Mouse (Mus musculus) left cerebral cortex, adult 18-20 months (tissue): ENCODE data around the gene Il6st. TPM values are rescaled to one million over a fixed set of nuclear protein-coding genes. Genes with fewer than 3 reads are reported as not detected.

Experiments used
- DNase-seq, 2 experiments: peaks; one replicate each; pipeline ENCODE4 v3.0.0; 2021 to 2022; ENCODE audit warnings: low spot score in 2 of 2, mixed read lengths in 1 of 2
- total RNA-seq, 2 experiments: library from RNA; stranded (reverse); gene quantifications; 2 replicates each; pipeline ENCODE4 v1.2.3; 2021

The Il6st gene
- total RNA-seq, 2 experiments from 2014 or later: 78.5 to 88.1 TPM

- DNase-seq: no peak
These were observed 16.1 kb downstream of the Il6st start for GRCm38 (mm10) chr13:112479926-112480325.

DNA sequence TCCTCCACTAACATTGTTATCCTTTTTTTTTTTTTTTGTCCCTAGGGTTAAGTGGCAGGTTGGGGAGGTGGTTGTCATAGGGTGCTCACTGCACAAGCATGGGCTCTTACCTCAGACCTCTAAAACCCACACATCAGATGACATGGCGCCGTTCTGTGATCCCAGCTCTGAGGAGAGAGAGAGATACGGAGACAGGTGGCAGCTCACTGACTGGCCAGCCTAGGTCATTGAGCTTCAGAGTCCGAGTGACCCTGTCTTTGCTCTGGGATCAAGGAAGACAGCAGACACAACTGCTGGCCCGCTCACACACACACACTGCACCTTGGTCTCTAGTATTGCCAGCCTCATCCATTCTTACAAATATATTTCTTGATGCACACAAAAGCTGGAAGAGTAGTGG lies 18.7 kb downstream of the Il6st start:
- DNase-seq: no peak

GRCm38 (mm10) chr13:112483015-112483414 lies 19.1 kb downstream of the Il6st start:
- no peak for DNase-seq

DNA sequence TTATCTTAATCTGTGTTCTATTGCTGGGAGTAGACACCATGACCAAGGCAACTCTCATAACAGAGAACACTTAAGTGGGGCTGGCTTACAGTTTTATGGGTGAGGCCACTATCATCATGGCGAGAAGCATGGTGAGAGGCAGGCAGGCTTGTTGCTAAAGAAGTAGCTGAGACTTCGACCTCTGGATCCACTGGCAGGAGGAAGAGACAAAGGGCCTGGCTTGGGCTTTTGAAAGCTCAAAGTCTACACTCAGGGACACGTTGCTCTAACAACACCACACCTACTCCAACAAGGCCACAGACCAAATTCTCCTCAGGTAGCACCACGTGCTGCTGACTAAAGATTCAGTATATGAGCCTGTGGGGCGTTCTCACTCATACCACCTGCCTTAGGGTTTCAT lies 22.4 kb downstream of the Il6st start:
- DNase-seq: no peak

- DNase-seq: no peak
These were observed 22.8 kb downstream of the Il6st start for GRCm38 (mm10) chr13:112486676-112487075.

DNA sequence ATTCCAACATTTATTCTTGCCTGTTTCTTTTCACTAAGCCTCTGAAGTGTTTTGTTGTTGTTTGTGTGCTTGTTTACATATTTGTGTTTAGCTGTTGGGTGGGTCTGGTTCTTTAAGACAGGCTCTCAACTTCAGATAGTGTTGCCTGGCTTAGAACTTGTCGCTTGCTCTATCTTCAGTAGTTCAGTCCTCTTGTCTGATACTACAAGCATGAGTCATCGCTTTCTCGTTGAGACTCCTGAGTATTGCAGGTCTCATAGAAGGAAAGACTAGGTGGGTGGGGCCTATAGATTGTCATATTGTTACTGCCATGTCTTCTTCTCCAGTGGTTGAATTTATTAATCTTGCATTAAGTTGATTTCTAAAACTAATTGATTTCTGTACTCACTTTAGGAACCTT lies 26.2 kb downstream of the Il6st start:
- DNase-seq: no peak

DNA sequence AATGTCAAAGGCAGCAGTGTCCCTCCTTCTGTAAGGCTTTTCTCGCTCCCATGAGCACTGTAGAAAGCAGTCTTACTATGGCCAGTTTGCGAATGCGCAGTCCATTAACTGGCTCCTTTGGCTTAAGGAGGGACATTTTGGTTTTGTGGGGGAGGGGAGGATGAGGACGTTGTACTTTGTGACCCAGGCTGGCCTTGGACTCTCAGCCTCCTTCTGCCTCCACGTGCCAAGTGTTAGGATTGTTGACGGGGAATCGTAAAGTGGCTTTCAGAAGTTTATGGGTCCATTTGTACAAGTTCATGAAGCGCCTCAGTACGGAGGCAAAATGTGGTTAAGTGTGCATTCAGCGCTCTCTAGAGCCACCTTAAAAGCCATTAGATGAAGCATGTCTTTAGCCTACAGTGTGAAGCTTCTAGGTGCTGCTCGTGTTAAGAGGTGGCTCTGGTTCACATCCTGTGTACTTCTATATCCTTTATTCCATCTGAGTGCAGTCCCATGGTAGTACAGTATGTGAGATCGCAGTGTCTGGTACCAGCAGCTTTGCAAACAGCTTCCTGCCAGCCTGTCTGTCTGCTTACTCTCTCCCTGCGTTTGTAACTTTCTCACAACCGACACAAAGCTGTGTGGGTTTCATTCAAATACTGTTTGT lies 27.9 kb downstream of the Il6st start:
- DNase-seq: no peak

- DNase-seq: no peak
These were observed 28.4 kb downstream of the Il6st start for GRCm38 (mm10) chr13:112492285-112492678.

- no peak for DNase-seq
These were observed 30.7 kb downstream of the Il6st start for GRCm38 (mm10) chr13:112494590-112494989.

- no peak for DNase-seq
These were observed 36.2 kb downstream of the Il6st start for GRCm38 (mm10) chr13:112500027-112500426.

DNA sequence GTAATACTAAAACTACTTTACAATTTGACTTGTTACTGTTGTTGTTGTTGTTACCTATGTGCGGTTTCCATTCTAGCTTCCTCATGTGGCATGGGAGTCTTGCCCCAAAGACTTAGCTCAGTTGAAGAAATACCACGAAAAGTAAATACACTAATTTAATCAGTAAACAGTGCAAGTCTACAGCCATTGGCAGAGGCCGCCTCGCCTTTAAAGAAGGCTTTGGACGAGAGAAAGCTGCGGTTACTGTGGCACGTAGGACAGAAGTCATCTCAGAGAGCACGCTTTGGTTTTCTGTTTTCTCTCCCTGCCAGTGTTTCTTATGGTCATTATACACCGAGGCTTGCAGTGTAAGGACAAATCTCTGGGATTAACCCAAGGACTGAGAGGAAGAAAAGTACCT lies 36.6 kb downstream of the Il6st start:
- no peak for DNase-seq

GRCm38 (mm10) chr13:112503846-112504245 lies 40.0 kb downstream of the Il6st start:
- no peak for DNase-seq

GRCm38 (mm10) chr13:112505436-112505835 lies 41.6 kb downstream of the Il6st start:
- no peak for DNase-seq

DNA sequence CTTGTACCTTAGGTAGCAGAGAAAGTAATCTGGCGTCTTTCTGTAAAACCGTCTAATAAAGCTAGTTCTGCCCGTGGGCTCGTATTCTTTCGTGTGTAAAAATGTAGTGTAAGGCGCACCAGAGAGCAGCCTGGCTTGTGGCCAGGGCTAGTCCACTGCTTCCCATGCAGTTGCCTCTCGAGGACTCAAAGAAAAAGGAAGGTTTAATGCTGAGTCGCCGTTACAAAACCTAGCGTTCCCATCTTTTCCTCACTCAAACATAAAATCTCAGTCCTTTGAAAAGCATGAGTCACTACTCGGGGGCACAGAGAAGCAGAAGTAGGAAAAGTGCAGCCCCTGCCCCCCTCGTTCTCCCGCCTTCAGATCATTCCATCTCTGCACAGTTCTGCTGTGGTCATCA lies 42.9 kb downstream of the Il6st start:
- no peak for DNase-seq

DNA sequence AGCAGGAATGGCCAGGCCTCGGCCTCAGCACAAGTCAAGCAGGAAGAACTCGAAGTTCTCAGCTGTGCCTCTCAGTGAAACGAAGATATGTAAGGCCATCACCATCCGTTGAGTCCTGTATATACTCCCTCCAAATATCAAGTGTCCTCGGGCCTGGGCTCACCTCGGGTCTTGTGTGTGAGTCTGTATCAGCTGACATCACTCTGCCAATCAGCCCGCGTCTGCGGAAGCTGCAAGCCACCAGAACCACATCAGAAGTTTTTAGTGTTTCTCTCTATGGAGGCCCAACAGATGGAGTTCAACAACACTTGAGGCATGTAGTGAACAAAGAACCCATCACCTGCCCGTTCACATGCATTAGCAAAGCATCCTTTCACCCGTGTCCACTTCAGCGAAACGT lies 43.8 kb downstream of the Il6st start:
- DNase-seq: no peak

- no peak for DNase-seq
These were observed 44.6 kb downstream of the Il6st start for GRCm38 (mm10) chr13:112508487-112508886.

DNA sequence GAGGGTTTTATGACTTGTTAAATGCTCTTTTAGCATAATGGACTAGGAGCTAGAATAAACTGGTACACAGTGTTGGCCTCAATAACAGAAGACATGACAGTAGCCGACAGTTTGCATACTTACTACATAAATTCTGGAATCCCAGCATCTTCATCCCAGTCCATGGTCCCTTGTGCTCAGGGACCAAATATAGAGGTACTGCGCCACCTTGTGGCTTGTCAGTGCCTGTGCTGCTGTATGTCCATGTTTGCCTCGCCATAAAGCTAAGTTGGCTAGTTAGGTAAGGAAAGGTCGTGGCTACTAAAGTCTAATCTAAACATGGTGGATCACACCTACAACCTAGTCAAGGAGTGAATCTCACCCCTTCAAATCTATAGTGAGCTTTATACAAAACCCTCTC lies 45.6 kb downstream of the Il6st start:
- DNase-seq: peak; percentile 59 to 63

DNA sequence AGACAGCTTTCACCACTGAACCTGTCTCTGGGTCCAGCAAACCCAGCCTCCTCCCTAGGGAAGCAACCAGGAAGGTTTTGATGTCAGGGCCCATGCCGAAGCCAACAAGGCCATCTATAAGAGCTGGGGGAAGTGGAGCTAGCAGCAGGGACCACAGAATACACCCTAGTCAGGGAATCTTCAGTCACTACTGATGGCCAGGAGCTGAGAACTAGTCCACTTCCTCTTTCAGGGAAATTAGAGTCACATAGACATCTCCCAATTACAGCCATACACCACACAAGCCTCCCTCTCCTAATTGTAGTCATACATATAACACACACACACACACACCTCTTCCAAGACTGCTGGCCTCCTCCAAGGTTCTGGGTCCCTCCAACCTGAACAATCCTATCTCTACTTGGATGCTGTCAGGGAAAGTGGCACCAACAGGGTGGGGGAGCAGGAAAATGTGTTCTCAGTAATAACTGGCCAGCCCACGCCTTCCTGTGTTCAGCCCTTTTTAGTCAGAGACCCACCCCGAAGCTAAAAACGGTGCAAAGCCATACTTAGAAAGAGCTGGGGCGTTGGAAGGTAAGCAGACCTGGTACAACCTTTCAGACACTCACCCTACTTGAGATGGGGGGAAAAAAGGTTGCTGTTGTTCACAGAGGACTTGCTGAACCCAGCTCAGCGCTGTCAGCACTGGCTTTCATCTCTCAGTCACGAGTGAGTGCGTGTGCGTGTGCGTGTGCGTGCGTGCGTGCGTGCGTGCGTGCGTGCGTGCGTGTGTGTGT lies 46.8 kb downstream of the Il6st start:
- DNase-seq: no peak

GRCm38 (mm10) chr13:112511261-112511660 lies 47.4 kb downstream of the Il6st start:
- DNase-seq: peak in 1 of 2 experiments; percentile 13

DNA sequence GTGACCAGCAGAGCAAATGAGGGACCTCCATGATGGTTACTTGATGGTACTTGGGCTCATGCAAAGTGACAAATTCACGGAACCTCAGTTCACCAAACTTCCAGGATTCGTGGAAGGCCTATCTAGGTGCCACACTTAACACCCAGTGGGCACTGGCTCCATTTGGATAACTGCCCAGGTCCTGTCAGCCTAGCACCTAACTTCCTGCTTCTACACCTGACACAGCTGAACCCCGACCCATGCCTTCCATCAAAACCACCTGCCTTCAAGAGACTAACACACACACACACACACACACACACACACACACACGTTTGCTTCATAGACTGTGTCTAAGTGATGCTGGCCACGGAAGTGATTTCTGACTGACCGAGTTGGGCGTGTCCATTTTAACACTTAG lies 47.9 kb downstream of the Il6st start:
- DNase-seq: no peak

DNA sequence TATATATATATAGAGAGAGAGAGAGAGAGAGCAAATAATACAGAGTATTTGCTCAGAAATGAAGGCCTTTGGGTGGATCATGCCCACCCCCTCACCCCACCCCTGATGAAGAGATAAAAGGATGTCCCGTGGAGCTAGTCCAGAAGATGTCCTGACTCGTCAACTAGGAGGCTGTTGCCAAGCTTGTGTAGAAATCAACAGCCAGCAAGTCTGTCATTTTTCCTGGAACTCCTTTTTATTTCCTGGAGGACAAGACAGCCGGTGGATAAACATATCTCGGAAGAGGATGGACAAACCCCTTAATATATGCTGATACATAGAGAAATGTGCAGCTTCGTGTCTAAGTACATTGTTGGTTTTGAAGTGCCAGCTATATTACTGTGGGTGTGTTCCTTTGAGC lies 49.0 kb downstream of the Il6st start:
- no peak for DNase-seq

- DNase-seq: no peak
These were observed 50.7 kb downstream of the Il6st start for GRCm38 (mm10) chr13:112514546-112514945.

GRCm38 (mm10) chr13:112522261-112522660 lies 58.4 kb downstream of the Il6st start:
- DNase-seq: no peak
